Mouse (Mus musculus) midbrain, embryonic 16.5 days (tissue): ENCODE data around the gene 4930578C19Rik. TPM values are rescaled to one million over a fixed set of nuclear protein-coding genes. Genes with fewer than 3 reads are reported as not detected.
"Not testable (repeated sequence)": the region's sequence is repeated elsewhere in the genome, so short reads cannot be mapped to it uniquely, and the experiment has no call there.

ENCODE experiments used
- ATAC-seq: fragments of 200-750 bp; cut with Nextera tagmentation; 2 replicates; pipeline ENCODE4 v1.8.0; 2017; ENCODE audit warnings: moderate TSS enrichment
- H3K27ac ChIP-seq: fragments of 300-500 bp; sonication (generic); 2 replicates; pipeline ENCODE4 v1.5.1; 2014; ENCODE audit warnings: mild to moderate bottlenecking, low read length, mixed read lengths
- H3K27me3 ChIP-seq: fragments of 300-500 bp; sonication (generic); 2 replicates; pipeline ENCODE4 v1.6.1; 2014; ENCODE audit warnings: low read depth, low read length, mixed read lengths; ENCODE audit not compliant: control insufficient read depth, insufficient read depth
- H3K36me3 ChIP-seq: fragments of 300-500 bp; sonication (generic); 2 replicates; pipeline ENCODE4 v1.6.1; 2014; ENCODE audit warnings: mild to moderate bottlenecking, low read length, moderate library complexity, mixed read lengths; ENCODE audit not compliant: control insufficient read depth, insufficient read depth
- H3K4me1 ChIP-seq: fragments of 300-500 bp; sonication (generic); 2 replicates; pipeline ENCODE4 v1.6.1; 2014; ENCODE audit warnings: mild to moderate bottlenecking, low read length, mixed read lengths; ENCODE audit not compliant: control insufficient read depth, insufficient read depth
- H3K4me2 ChIP-seq: fragments of 300-500 bp; sonication (generic); 2 replicates; pipeline ENCODE4 v1.6.1; 2014; ENCODE audit warnings: mild to moderate bottlenecking, low read length, mixed read lengths
- H3K4me3 ChIP-seq: fragments of 300-500 bp; sonication (generic); 2 replicates; pipeline ENCODE4 v1.5.1; 2014; ENCODE audit warnings: low read depth, mild to moderate bottlenecking, low read length, moderate library complexity, mixed read lengths
- H3K9ac ChIP-seq: fragments of 300-500 bp; sonication (generic); 2 replicates; pipeline ENCODE4 v1.6.1; 2014; ENCODE audit warnings: low read depth, low read length, mixed read lengths
- H3K9me3 ChIP-seq: fragments of 300-500 bp; sonication (generic); replicated peaks from 2 replicates; pipeline ENCODE4 v1.6.1; 2014; ENCODE audit warnings: mild to moderate bottlenecking, low read length, mixed read lengths; ENCODE audit not compliant: control insufficient read depth, poor library complexity, severe bottlenecking
- WGBS: fragments of 180-500 bp; shearing (Covaris S2); extraction: QIAGEN DNeasy Blood & Tissue Kit; methylation state at CpG from one replicate; pipeline ENCODE4 v1.1.7; 2014; 5-methylcytosine and 5-hydroxymethylcytosine counted together
- polyA plus RNA-seq: library from polyadenylated mRNA; unstranded; fragments of >200 nt; fragmentation: Nextera tagmentation; extraction: Ambion mirVana; gene quantifications from 2 replicates; pipeline ENCODE4 v1.2.1, GENCODE M21; 2015

The 4930578C19Rik gene
- polyA plus RNA-seq, 1 experiment from 2014 or later = 0.92 TPM

GRCm38 (mm10) chrX:18414560-18414959, 46.6 kb downstream of the 4930578C19Rik start:
- no peak overlapping the region for H3K4me3 ChIP-seq
- no peak overlapping the region for H3K9ac ChIP-seq
- ATAC-seq = no peak

GRCm38 (mm10) chrX:18411071-18411840, 49.9 kb downstream of the 4930578C19Rik start:
- Histone ChIP-seq H3K4me2 (no peak overlapping the region), H3K27ac (no peak overlapping the region), H3K36me3 (no peaks in the 10 kb centered on the region), H3K27me3 (no peaks in the 10 kb centered on the region), H3K9ac (no peak overlapping the region), H3K4me1 (no peaks in the 10 kb centered on the region), H3K9me3 (no peaks in the 10 kb centered on the region), H3K4me3 (no peak overlapping the region)
- no peak for ATAC-seq
- WGBS = 85% methylated on average over 10 of the region's 10 CpGs

More at GRCm38 (mm10) chrX:18414560-18414959, 46.6 kb downstream of the 4930578C19Rik start:
- Histone ChIP-seq H3K36me3 (no peaks in the 10 kb centered on the region), H3K27ac (no peak overlapping the region), H3K4me1 (no peaks in the 10 kb centered on the region), H3K4me2 (no peak overlapping the region), H3K27me3 (no peaks in the 10 kb centered on the region), H3K9me3 (0 out of 2 replicates have a peak, but pooled peaks cover 5% of the 10 kb centered on the region)
- WGBS = 91% methylated on average over 2 of the region's 2 CpGs

- no peaks in the 10 kb centered on the region for H3K4me1 ChIP-seq
- 54% methylated on average over 2 of the region's 2 CpGs for WGBS
- ATAC-seq = no peak
Measured at GRCm38 (mm10) chrX:18409598-18409997, 51.6 kb downstream of the 4930578C19Rik start.

GRCm38 (mm10) chrX:18402296-18402695, 58.9 kb downstream of the 4930578C19Rik start:
- no peaks in the 10 kb centered on the region for H3K27me3 ChIP-seq

More at GRCm38 (mm10) chrX:18409598-18409997, 51.6 kb downstream of the 4930578C19Rik start:
- Histone ChIP-seq H3K9me3 (no peaks in the 10 kb centered on the region), H3K27me3 (no peaks in the 10 kb centered on the region), H3K4me2 (no peak overlapping the region), H3K36me3 (no peaks in the 10 kb centered on the region), H3K27ac (no peak overlapping the region), H3K4me3 (no peak overlapping the region), H3K9ac (no peak overlapping the region)

GRCm38 (mm10) chrX:18396700-18397099, 64.5 kb downstream of the 4930578C19Rik start:
- Histone ChIP-seq H3K4me3 (no peak overlapping the region), H3K9me3 (no peaks in the 10 kb centered on the region), H3K9ac (no peak overlapping the region), H3K27me3 (no peaks in the 10 kb centered on the region), H3K4me2 (no peak overlapping the region), H3K4me1 (no peaks in the 10 kb centered on the region), H3K27ac (no peak overlapping the region), H3K36me3 (no peaks in the 10 kb centered on the region)
- 89% methylated on average over 2 of the region's 2 CpGs for WGBS
- ATAC-seq = no peak

More at GRCm38 (mm10) chrX:18402296-18402695, 58.9 kb downstream of the 4930578C19Rik start:
- Histone ChIP-seq H3K4me1 (no peaks in the 10 kb centered on the region), H3K9ac (no peak overlapping the region), H3K4me2 (no peak overlapping the region), H3K4me3 (no peak overlapping the region), H3K27ac (no peak overlapping the region), H3K9me3 (no peaks in the 10 kb centered on the region), H3K36me3 (no peaks in the 10 kb centered on the region)
- ATAC-seq = no peak
- 68% methylated on average over 10 of the region's 10 CpGs for WGBS

GRCm38 (mm10) chrX:18384181-18384580, 77.0 kb downstream of the 4930578C19Rik start:
- not testable (repeated sequence) for H3K27me3 ChIP-seq, H3K4me2 ChIP-seq, H3K4me1 ChIP-seq, ATAC-seq, H3K27ac ChIP-seq, H3K9ac ChIP-seq, H3K9me3 ChIP-seq, H3K36me3 ChIP-seq, H3K4me3 ChIP-seq
- 70% methylated on average over 5 of the region's 5 CpGs for WGBS
